Mouse (Mus musculus) heart, embryonic 13.5 days (tissue): ENCODE measurements around the gene Mrpl37. TPM values are rescaled to one million over a fixed set of nuclear protein-coding genes. Genes with fewer than 3 reads are reported as not detected.

ENCODE experiments used
- polyA plus RNA-seq: library from polyadenylated mRNA; unstranded; fragments of >200 nt; fragmentation: Nextera tagmentation; extraction: Ambion mirVana; gene quantifications from 2 replicates; pipeline ENCODE4 v1.2.1, GENCODE M21; 2015

Gene Mrpl37
- polyA plus RNA-seq, 1 experiment from 2014 or later: 86.4 TPM

Other genes with a start within 250 kb of the Mrpl37 start
- gene Ssbp3, start 156.2 kb downstream of the Mrpl37 start, polyA plus RNA-seq: 59.8 and 61.9 TPM in 2 replicates
- gene Cyb5rl, start 120 bp upstream of the Mrpl37 start, polyA plus RNA-seq: 4.3 and 4.6 TPM in 2 replicates
- gene Cdcp2, start 30.0 kb upstream of the Mrpl37 start, polyA plus RNA-seq: not detected in 2 replicates
- 327 TPM in 2 replicates for gene Tmem59, start 111.5 kb upstream of the Mrpl37 start, polyA plus RNA-seq
- 14.5 and 15.2 TPM in 2 replicates for gene Tceanc2, start 112.2 kb upstream of the Mrpl37 start, polyA plus RNA-seq
- not detected in 2 replicates for gene Ldlrad1, start 142.3 kb upstream of the Mrpl37 start, polyA plus RNA-seq
- gene Lrrc42, start 186.7 kb upstream of the Mrpl37 start, polyA plus RNA-seq: 53.5 and 56.9 TPM in 2 replicates
- 33.4 and 36.2 TPM in 2 replicates for gene Hspb11, start 186.7 kb upstream of the Mrpl37 start, polyA plus RNA-seq
- not detected in 2 replicates for gene Dio1, start 240.3 kb upstream of the Mrpl37 start, polyA plus RNA-seq
- gene Yipf1, start 247.5 kb upstream of the Mrpl37 start, polyA plus RNA-seq: 42.7 and 44.3 TPM in 2 replicates